Mouse (Mus musculus) fat pad, adult 2 months (tissue): ENCODE measurements around the gene Krtap9-1.
"Not testable (repeated sequence)": the region's sequence is repeated elsewhere in the genome, so short reads cannot be mapped to it uniquely, and the experiment has no call there.

Experiments
- DNase-seq: peaks from one replicate; pipeline ENCODE4 v3.0.0-alpha.2; 2011; ENCODE audit warnings: low read depth, low spot score; ENCODE audit errors: extremely low read depth

The Krtap9-1 gene

DNA sequence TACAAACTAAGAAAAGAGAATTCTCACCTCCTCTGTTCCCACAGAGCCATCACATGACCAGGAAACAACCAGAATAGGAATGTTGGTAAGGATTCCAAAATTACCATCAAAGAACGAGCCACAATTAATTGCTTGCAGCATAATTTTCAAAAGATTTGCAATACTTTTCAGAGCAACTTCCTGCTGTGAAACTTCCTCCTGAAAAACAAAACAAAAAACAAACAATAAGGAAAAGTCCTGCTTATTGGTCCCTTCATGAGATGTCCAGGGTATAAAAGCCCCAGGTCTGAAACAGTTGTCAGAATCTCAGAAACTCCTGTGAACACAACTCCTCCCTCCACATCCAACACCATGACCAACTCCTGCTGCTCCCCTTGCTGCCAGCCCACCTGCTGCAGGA is at the start of gene Krtap9-1:
Gene Krtap9-1, plus strand, starts transcription at position 301 of the 400 bp plus-strand sequence.
- not testable (repeated sequence) for DNase-seq

DNA sequence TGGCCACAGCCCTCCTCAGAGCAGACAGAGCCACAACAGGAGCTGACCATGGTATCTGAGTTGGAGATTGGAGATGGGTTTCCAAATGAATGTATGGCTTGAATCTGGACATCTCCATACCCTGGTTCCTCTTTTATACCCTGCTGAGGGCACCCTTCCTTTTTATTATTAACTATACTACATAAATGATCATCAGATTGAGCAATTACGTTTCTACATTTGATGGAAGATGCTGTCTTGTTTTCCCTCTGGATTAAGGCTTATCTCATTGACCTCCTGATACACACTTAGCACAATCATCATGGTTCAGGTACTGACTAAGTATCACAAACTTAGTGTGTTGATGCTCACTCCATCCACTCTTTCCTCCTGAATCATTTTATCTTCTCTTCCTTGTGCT is 35.2 kb upstream of the Krtap9-1 start, which contains the start of gene 2300003K06Rik:
Gene 2300003K06Rik, minus strand, starts transcription at position 101 of the 400 bp plus-strand sequence.
- DNase-seq = no peak

DNA sequence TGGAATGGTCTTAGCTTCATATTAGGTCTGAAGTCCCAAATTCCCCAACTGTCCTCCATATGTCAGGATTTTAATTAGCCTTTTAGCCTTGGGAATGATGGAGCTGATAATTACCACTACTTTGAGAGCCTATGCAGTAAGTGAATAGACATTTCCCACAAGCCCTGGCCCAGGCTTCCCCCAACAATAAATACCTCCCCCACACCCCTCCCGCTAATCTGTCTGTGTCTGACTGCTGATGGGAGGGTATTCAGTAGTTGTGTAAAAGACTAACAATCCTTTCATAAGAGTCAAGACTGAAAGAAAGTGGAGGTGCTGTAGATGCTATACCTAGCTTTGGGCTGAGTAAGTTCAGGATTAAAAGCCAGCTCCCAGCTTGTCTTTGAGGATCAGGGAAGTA is 31.0 kb upstream of the Krtap9-1 start:
- no peak for DNase-seq

GRCm38 (mm10) chr11:99846746-99847145 is 26.4 kb upstream of the Krtap9-1 start:
- no peak for DNase-seq

DNA sequence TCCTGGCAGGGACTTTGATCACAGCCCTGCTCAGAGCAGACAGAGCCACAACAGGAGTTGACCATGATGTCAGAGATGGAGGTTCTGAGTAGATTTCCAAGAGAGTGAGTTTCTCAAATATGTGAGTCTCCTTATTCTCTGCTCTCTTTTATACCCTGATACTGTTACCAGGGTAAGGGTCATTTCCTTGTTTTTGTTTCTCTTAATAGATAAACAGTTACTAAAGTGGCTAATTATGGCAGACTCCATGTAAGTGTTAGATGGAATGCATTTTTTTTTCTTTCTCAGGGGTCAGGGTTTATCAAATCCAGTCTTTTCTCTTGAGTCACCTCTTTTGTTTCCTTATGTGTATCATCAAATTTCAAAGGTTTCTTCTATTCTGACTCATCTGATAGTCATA is 21.7 kb upstream of the Krtap9-1 start, which contains the start of gene Krtap4-16:
Gene Krtap4-16, minus strand, starts transcription at position 101 of the 400 bp plus-strand sequence.
- no peak for DNase-seq

DNA sequence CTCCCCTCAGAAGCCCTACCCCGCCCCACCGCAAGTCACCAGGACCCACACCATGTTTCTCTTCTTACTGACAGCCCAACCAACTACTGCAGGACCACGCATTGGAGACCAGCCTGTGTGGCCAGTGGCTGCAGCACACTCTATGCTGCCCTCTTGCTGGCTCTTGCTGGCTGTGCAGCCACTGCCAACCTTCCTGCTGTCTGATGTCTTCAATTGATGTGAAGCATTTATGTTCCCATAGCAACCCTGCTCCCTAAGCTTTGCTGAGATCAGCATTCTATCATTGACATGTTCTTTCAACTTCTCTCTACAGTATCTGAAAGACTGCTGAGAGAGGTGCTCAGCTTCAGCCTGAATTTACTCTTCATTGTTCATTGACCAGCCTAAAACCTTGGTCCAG is 19.1 kb upstream of the Krtap9-1 start:
- no peak for DNase-seq

DNA sequence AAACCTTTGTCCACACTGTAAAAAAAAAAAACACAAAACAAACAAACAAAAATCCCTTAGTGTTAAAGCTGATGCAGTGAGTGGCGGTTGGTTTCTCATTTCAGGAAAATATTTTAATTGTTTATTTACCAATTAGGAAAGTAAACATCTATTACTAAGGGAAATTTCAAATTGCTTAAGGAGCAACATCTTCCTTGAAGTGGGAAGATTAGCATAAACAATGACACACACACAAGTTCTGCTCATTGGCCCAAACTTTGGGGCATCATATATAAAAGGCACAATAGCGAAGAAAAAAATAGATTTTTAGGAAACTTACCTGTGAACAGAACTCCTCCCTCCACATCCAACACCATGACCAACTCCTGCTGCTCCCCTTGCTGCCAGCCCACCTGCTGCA is 15.6 kb upstream of the Krtap9-1 start, which contains the start of gene Gm11568:
Gene Gm11568, plus strand, starts transcription at position 301 of the 400 bp plus-strand sequence.
- no peak for DNase-seq

- no peak for DNase-seq
Observed at GRCm38 (mm10) chr11:99858761-99859160, 14.4 kb upstream of the Krtap9-1 start.

GRCm38 (mm10) chr11:99864176-99864575 is 9.0 kb upstream of the Krtap9-1 start, which contains the start of gene Gm11559:
Gm11559 (plus strand) TSS chr11:99864476.
- DNase-seq = not testable (repeated sequence)

GRCm38 (mm10) chr11:99878887-99879286 is 5.7 kb downstream of the Krtap9-1 start, which contains the start of gene Gm11567:
Gm11567 (plus strand) TSS chr11:99879187.
- not testable (repeated sequence) for DNase-seq

DNA sequence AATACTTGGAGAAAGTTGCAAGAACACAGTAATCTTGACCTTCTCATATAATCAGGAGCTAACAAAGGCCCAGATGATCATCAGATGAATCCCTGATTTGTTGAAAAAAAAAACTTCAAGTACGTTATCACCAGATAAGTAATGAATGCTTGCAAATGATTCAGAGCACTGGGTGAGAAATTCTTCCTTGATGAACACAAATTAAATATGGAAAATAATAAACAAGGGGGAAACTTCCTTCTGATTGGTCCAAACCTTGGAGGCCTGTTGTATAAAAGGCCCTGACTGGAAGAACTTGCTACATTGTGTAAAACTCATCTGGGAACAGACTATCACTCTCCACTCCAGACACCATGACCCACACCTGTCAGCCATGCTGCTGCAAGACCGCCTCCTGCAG is 34.4 kb downstream of the Krtap9-1 start, which contains the start of gene Krtap31-1:
Gene Krtap31-1, plus strand, starts transcription at position 301 of the 400 bp plus-strand sequence.
- DNase-seq = no peak

GRCm38 (mm10) chr11:99914451-99914850 is 41.3 kb downstream of the Krtap9-1 start, which contains the start of gene Gm11565:
Gm11565 (plus strand) TSS chr11:99914751.
- no peak for DNase-seq
